Mouse (Mus musculus) limb, embryonic 14.5 days (tissue): Measurements from ENCODE around the gene Akap8. TPM values are rescaled to one million over a fixed set of nuclear protein-coding genes. Genes with fewer than 3 reads are reported as not detected.

ENCODE experiments used
- ATAC-seq: fragments of 200-750 bp; cut with Nextera tagmentation; 2 replicates; pipeline ENCODE4 v1.8.0; 2017; ENCODE audit warnings: low read depth, moderate number of reproducible peaks, moderate TSS enrichment; ENCODE audit not compliant: low FRiP score
- DNase-seq: peaks from one replicate; pipeline ENCODE4 v3.0.0-alpha.2; 2015; ENCODE audit warnings: low spot score
- H3K27ac ChIP-seq: fragments of 300-500 bp; sonication (generic); replicated peaks from 2 replicates; pipeline ENCODE4 v1.5.1; 2014; ENCODE audit warnings: low read depth, mild to moderate bottlenecking, low read length, moderate library complexity, mixed read lengths
- H3K27me3 ChIP-seq: fragments of 300-500 bp; sonication (generic); 2 replicates; pipeline ENCODE4 v1.6.1; 2014; ENCODE audit warnings: low read length, mixed read lengths; ENCODE audit not compliant: control insufficient read depth, insufficient read depth
- H3K36me3 ChIP-seq: fragments of 300-500 bp; sonication (generic); 2 replicates; pipeline ENCODE4 v1.6.1; 2014; ENCODE audit warnings: mild to moderate bottlenecking, low read length, moderate library complexity, mixed read lengths; ENCODE audit not compliant: control insufficient read depth, insufficient read depth
- H3K4me1 ChIP-seq: fragments of 300-500 bp; sonication (generic); 2 replicates; pipeline ENCODE4 v1.6.1; 2014; ENCODE audit warnings: antibody characterized with exemption, low read length, mixed read lengths; ENCODE audit not compliant: control insufficient read depth, insufficient read depth
- H3K4me2 ChIP-seq: fragments of 300-500 bp; sonication (generic); replicated peaks from 2 replicates; pipeline ENCODE4 v1.6.1; 2014; ENCODE audit warnings: low read depth, mild to moderate bottlenecking, low read length, moderate library complexity; ENCODE audit not compliant: severe bottlenecking
- H3K4me3 ChIP-seq: fragments of 300-500 bp; sonication (generic); replicated peaks from 2 replicates; pipeline ENCODE4 v1.5.1; 2014; ENCODE audit warnings: low read length
- H3K9ac ChIP-seq: fragments of 300-500 bp; sonication (generic); 2 replicates; pipeline ENCODE4 v1.6.1; 2014; ENCODE audit warnings: mild to moderate bottlenecking, low read depth, low read length, moderate library complexity; ENCODE audit not compliant: severe bottlenecking
- H3K9me3 ChIP-seq: fragments of 300-500 bp; sonication (generic); 2 replicates; pipeline ENCODE4 v1.6.1; 2016; ENCODE audit warnings: low read length; ENCODE audit not compliant: control insufficient read depth
- POLR2A ChIP-seq: fragments of 200-500 bp; IDR thresholded peaks from 2 replicates; pipeline ENCODE4 v1.8.0; 2012; ENCODE audit warnings: inconsistent platforms, mild to moderate bottlenecking, moderate library complexity, borderline replicate concordance; ENCODE audit not compliant: insufficient read depth, insufficient read length; ENCODE audit errors: extremely low read depth
- WGBS: fragments of 180-500 bp; shearing (Covaris S2); extraction: QIAGEN DNeasy Blood & Tissue Kit; methylation state at CpG from one replicate; pipeline ENCODE4 v1.1.7; 2014; 5-methylcytosine and 5-hydroxymethylcytosine counted together
- polyA plus RNA-seq, 2 experiments: library from polyadenylated mRNA; depleted of rRNA in 1 of 2; stranded (reverse) in 1 of 2; unstranded in 1 of 2; fragments of >200 nt; fragmentation: Nextera tagmentation in 1 of 2; extraction: Ambion mirVana in 1 of 2; gene quantifications; 2 replicates each; pipeline versions ENCODE4 v1.2.1 to v1.2.3; 2012 to 2014

Gene Akap8
- polyA plus RNA-seq, 2 experiments: 36.9 to 108 TPM

- DNase-seq (no peak), ATAC-seq (no peak)
- WGBS: 92% methylated on average over 1 of the region's 1 CpGs
- H3K36me3 ChIP-seq: peaks cover 3% of the 10 kb centered on the region; the same call in 1 of the 2 replicates
- H3K27ac ChIP-seq: no peak overlapping the region
- H3K9ac ChIP-seq: no peak overlapping the region
- H3K9me3 ChIP-seq: no peaks in the 10 kb centered on the region
- H3K4me1 ChIP-seq: no peaks in the 10 kb centered on the region; the same call in 1 of the 2 replicates
- H3K27me3 ChIP-seq: no peaks in the 10 kb centered on the region
- H3K4me3 ChIP-seq: no peak overlapping the region
- no peak overlapping the region for H3K4me2 ChIP-seq
- TF ChIP-seq POLR2A: no peak
Measured at GRCm38 (mm10) chr17:32267617-32268016, 53.4 kb downstream of the Akap8 start.

- H3K27ac ChIP-seq: no peak overlapping the region
- DNase-seq: peak; percentile 56
- no peaks in the 10 kb centered on the region for H3K27me3 ChIP-seq
- no peak overlapping the region for H3K4me2 ChIP-seq
- H3K36me3 ChIP-seq: no peaks in the 10 kb centered on the region
- no peak for TF ChIP-seq POLR2A
- 69% methylated on average over 2 of the region's 2 CpGs for WGBS
- no peak overlapping the region for H3K9ac ChIP-seq
- H3K4me1 ChIP-seq: no peaks in the 10 kb centered on the region; the same call in 1 of the 2 replicates
- no peaks in the 10 kb centered on the region for H3K9me3 ChIP-seq
- no peak for ATAC-seq
- no peak overlapping the region for H3K4me3 ChIP-seq
Measured at GRCm38 (mm10) chr17:32263672-32264071, 57.4 kb downstream of the Akap8 start.

GRCm38 (mm10) chr17:32262831-32263559 is 58.0 kb downstream of the Akap8 start:
- Histone ChIP-seq H3K27ac (no peak overlapping the region), H3K4me3 (no peak overlapping the region), H3K4me1 (no peaks in the 10 kb centered on the region; the same call in 1 of the 2 replicates), H3K9ac (no peak overlapping the region), H3K27me3 (no peaks in the 10 kb centered on the region), H3K36me3 (no peaks in the 10 kb centered on the region), H3K4me2 (no peak overlapping the region), H3K9me3 (no peaks in the 10 kb centered on the region)
- DNase-seq: no peak
- 95% methylated on average over 8 of the region's 8 CpGs for WGBS
- no peak for TF ChIP-seq POLR2A
- no peak for ATAC-seq

GRCm38 (mm10) chr17:32258869-32259268 is 62.2 kb downstream of the Akap8 start:
- no peaks in the 10 kb centered on the region for H3K36me3 ChIP-seq
- H3K4me3 ChIP-seq: no peak overlapping the region
- H3K4me2 ChIP-seq: no peak overlapping the region
- no peak for DNase-seq
- H3K27me3 ChIP-seq: no peaks in the 10 kb centered on the region
- H3K27ac ChIP-seq: no peak overlapping the region
- H3K4me1 ChIP-seq: no peaks in the 10 kb centered on the region; the same call in 1 of the 2 replicates
- no peak overlapping the region for H3K9ac ChIP-seq
- no peak for ATAC-seq
- no peaks in the 10 kb centered on the region for H3K9me3 ChIP-seq
- 100% methylated on average over 2 of the region's 2 CpGs for WGBS
- no peak for TF ChIP-seq POLR2A

- no peak overlapping the region for H3K4me3 ChIP-seq
- H3K4me1 ChIP-seq: no peaks in the 10 kb centered on the region
- H3K27me3 ChIP-seq: no peaks in the 10 kb centered on the region
- H3K4me2 ChIP-seq: no peak overlapping the region
- no peak overlapping the region for H3K27ac ChIP-seq
- 89% methylated on average over 6 of the region's 6 CpGs for WGBS
- no peaks in the 10 kb centered on the region for H3K36me3 ChIP-seq
- ATAC-seq (no peak), DNase-seq (no peak)
- TF ChIP-seq POLR2A: no peak
- H3K9ac ChIP-seq: no peak overlapping the region
- no peaks in the 10 kb centered on the region for H3K9me3 ChIP-seq
Measured at GRCm38 (mm10) chr17:32257944-32258343, 63.1 kb downstream of the Akap8 start.
